Mouse (Mus musculus) embryonic facial prominence, embryonic 15.5 days (tissue): ENCODE measurements at regions not wholly inside any gene's neighbourhood (a gene's known extent, or its start where the extent isn't known, plus 50 kb on each side); places are given as distances from the start of the nearest gene placed in this dataset.
A peak's percentile ranks its signal among the peaks of the same experiment; 100 is the strongest.

Source experiments
- ATAC-seq: fragments of 200-750 bp; cut with Nextera tagmentation; 2 replicates; pipeline ENCODE4 v1.8.0; 2017; ENCODE audit warnings: low read depth, moderate TSS enrichment; ENCODE audit not compliant: insufficient number of reproducible peaks, low FRiP score, low TSS enrichment
- H3K27ac ChIP-seq: fragments of 300-500 bp; sonication (generic); replicated peaks from 2 replicates; pipeline ENCODE4 v1.5.1; 2015; ENCODE audit warnings: mild to moderate bottlenecking, inconsistent platforms
- H3K27me3 ChIP-seq: fragments of 300-500 bp; sonication (generic); 2 replicates; pipeline ENCODE4 v1.6.1; 2015; ENCODE audit warnings: inconsistent platforms
- H3K36me3 ChIP-seq: fragments of 300-500 bp; sonication (generic); 2 replicates; pipeline ENCODE4 v1.6.1; 2015; ENCODE audit warnings: mild to moderate bottlenecking, inconsistent platforms
- H3K4me1 ChIP-seq: fragments of 300-500 bp; sonication (generic); 2 replicates; pipeline ENCODE4 v1.6.1; 2015; ENCODE audit warnings: inconsistent platforms
- H3K4me2 ChIP-seq: fragments of 300-500 bp; sonication (generic); replicated peaks from 2 replicates; pipeline ENCODE4 v1.6.1; 2015; ENCODE audit warnings: mild to moderate bottlenecking, inconsistent platforms
- H3K4me3 ChIP-seq: fragments of 300-500 bp; sonication (generic); replicated peaks from 2 replicates; pipeline ENCODE4 v1.5.1; 2015; ENCODE audit warnings: mild to moderate bottlenecking, inconsistent platforms
- H3K9ac ChIP-seq: fragments of 300-500 bp; sonication (generic); 2 replicates; pipeline ENCODE4 v1.6.1; 2015; ENCODE audit warnings: inconsistent platforms
- H3K9me3 ChIP-seq: fragments of 300-500 bp; sonication (generic); replicated peaks from 2 replicates; pipeline ENCODE4 v1.6.1; 2016; ENCODE audit warnings: inconsistent platforms
- WGBS: fragments of 180-500 bp; shearing (Covaris S2); methylation state at CpG from one replicate; pipeline ENCODE4 v1.1.7; 2015; 5-methylcytosine and 5-hydroxymethylcytosine counted together

GRCm38 (mm10) chr8:26266384-26266783, 147.1 kb downstream of the Gm45692 start:
- no peak for ATAC-seq
- Histone ChIP-seq H3K9me3 (no peaks in the 10 kb centered on the region), H3K4me2 (no peak overlapping the region), H3K9ac (no peak overlapping the region), H3K36me3 (no peaks in the 10 kb centered on the region), H3K4me3 (no peak overlapping the region), H3K4me1 (peaks cover 24% of the 10 kb centered on the region), H3K27me3 (no peaks in the 10 kb centered on the region), H3K27ac (0 out of 2 replicates have a peak overlapping the region, but pooled peaks have one; percentile 7)
- 23% methylated on average over 4 of the region's 4 CpGs for WGBS

GRCm38 (mm10) chr8:26267569-26267968, 148.2 kb downstream of the Gm45692 start:
- Histone ChIP-seq H3K4me2 (no peak overlapping the region), H3K4me3 (no peak overlapping the region), H3K9ac (no peak overlapping the region), H3K27me3 (no peaks in the 10 kb centered on the region), H3K9me3 (no peaks in the 10 kb centered on the region), H3K27ac (no peak overlapping the region), H3K36me3 (no peaks in the 10 kb centered on the region), H3K4me1 (peaks cover 24% of the 10 kb centered on the region)
- 59% methylated on average over 4 of the region's 4 CpGs for WGBS
- ATAC-seq = no peak

GRCm38 (mm10) chr8:26268751-26269415, 149.5 kb downstream of the Gm45692 start:
- Histone ChIP-seq H3K4me2 (no peak overlapping the region), H3K9ac (no peak overlapping the region), H3K27me3 (no peaks in the 10 kb centered on the region), H3K36me3 (no peaks in the 10 kb centered on the region), H3K4me3 (no peak overlapping the region), H3K9me3 (no peaks in the 10 kb centered on the region), H3K27ac (no peak overlapping the region), H3K4me1 (peaks cover 32% of the 10 kb centered on the region)
- no peak for ATAC-seq
- WGBS = 43% methylated on average over 17 of the region's 17 CpGs

- Histone ChIP-seq H3K27me3 (no peaks in the 10 kb centered on the region), H3K36me3 (no peaks in the 10 kb centered on the region), H3K4me1 (peaks cover 14% of the 10 kb centered on the region; the same call in 1 of the 2 replicates), H3K4me2 (no peak overlapping the region), H3K4me3 (no peak overlapping the region), H3K9me3 (no peaks in the 10 kb centered on the region), H3K27ac (no peak overlapping the region), H3K9ac (no peak overlapping the region)
- WGBS = 40% methylated on average over 4 of the region's 4 CpGs
- no peak for ATAC-seq
Observed at GRCm38 (mm10) chr8:26272110-26272509, 152.8 kb downstream of the Gm45692 start.

- Histone ChIP-seq H3K36me3 (no peaks in the 10 kb centered on the region), H3K4me3 (peak overlapping the region; percentile 10; the same call in 1 of the 2 replicates), H3K9me3 (no peaks in the 10 kb centered on the region), H3K27me3 (no peaks in the 10 kb centered on the region), H3K4me2 (peak overlapping the region; percentile 24; the same call in 1 of the 2 replicates), H3K9ac (no peak overlapping the region), H3K27ac (no peak overlapping the region), H3K4me1 (peaks cover 14% of the 10 kb centered on the region; the same call in 1 of the 2 replicates)
- no peak for ATAC-seq
- WGBS = 33% methylated on average over 21 of the region's 21 CpGs
Observed at GRCm38 (mm10) chr8:26272675-26273414, 153.5 kb downstream of the Gm45692 start.

GRCm38 (mm10) chr8:26273415-26273760, 154.1 kb downstream of the Gm45692 start:
- Histone ChIP-seq H3K27ac (no peak overlapping the region), H3K27me3 (no peaks in the 10 kb centered on the region), H3K36me3 (no peaks in the 10 kb centered on the region), H3K4me2 (peak overlapping the region; percentile 24; the same call in 1 of the 2 replicates), H3K4me3 (peak overlapping the region; percentile 10; the same call in 1 of the 2 replicates), H3K4me1 (peaks cover 13% of the 10 kb centered on the region; the same call in 1 of the 2 replicates), H3K9me3 (no peaks in the 10 kb centered on the region), H3K9ac (no peak overlapping the region)
- WGBS = 3% methylated on average over 12 of the region's 12 CpGs
- ATAC-seq = 0 out of 2 replicates have a peak, but pooled peaks have one; percentile 63

- Histone ChIP-seq H3K4me1 (peaks cover 9% of the 10 kb centered on the region; the same call in 1 of the 2 replicates), H3K27ac (0 out of 2 replicates have a peak overlapping the region, but pooled peaks have one; percentile 7), H3K36me3 (no peaks in the 10 kb centered on the region), H3K9ac (no peak overlapping the region), H3K4me3 (no peak overlapping the region), H3K4me2 (0 out of 2 replicates have a peak overlapping the region, but pooled peaks have one; percentile 24), H3K27me3 (no peaks in the 10 kb centered on the region), H3K9me3 (no peaks in the 10 kb centered on the region)
- WGBS = 57% methylated on average over 5 of the region's 5 CpGs
- no peak for ATAC-seq
Observed at GRCm38 (mm10) chr8:26273792-26274191, 154.5 kb downstream of the Gm45692 start.

GRCm38 (mm10) chr8:26274481-26274880, 155.1 kb downstream of the Gm45692 start:
- 89% methylated on average over 6 of the region's 6 CpGs for WGBS
- no peak overlapping the region for H3K4me3 ChIP-seq
- no peaks in the 10 kb centered on the region for H3K9me3 ChIP-seq
- no peaks in the 10 kb centered on the region for H3K27me3 ChIP-seq
- H3K9ac ChIP-seq = no peak overlapping the region
- H3K27ac ChIP-seq = no peak overlapping the region
- no peak overlapping the region for H3K4me2 ChIP-seq
- H3K36me3 ChIP-seq = no peaks in the 10 kb centered on the region
- peaks cover 9% of the 10 kb centered on the region; the same call in 1 of the 2 replicates for H3K4me1 ChIP-seq
- ATAC-seq = no peak

GRCm38 (mm10) chr8:26282156-26282935, 163.0 kb downstream of the Gm45692 start:
- WGBS = 60% methylated on average over 11 of the region's 11 CpGs
- ATAC-seq = no peak

GRCm38 (mm10) chr8:26283957-26284356, 164.6 kb downstream of the Gm45692 start:
- Histone ChIP-seq H3K9me3 (no peaks in the 10 kb centered on the region), H3K9ac (no peak overlapping the region), H3K27ac (no peak overlapping the region), H3K4me3 (no peak overlapping the region), H3K4me2 (no peak overlapping the region), H3K36me3 (no peaks in the 10 kb centered on the region), H3K4me1 (no peaks in the 10 kb centered on the region), H3K27me3 (no peaks in the 10 kb centered on the region)
- no peak for ATAC-seq
- 45% methylated on average over 2 of the region's 2 CpGs for WGBS

More at GRCm38 (mm10) chr8:26282156-26282935, 163.0 kb downstream of the Gm45692 start:
- H3K9ac ChIP-seq = no peak overlapping the region
- H3K4me3 ChIP-seq = no peak overlapping the region
- no peaks in the 10 kb centered on the region for H3K9me3 ChIP-seq
- no peaks in the 10 kb centered on the region for H3K36me3 ChIP-seq
- no peak overlapping the region for H3K27ac ChIP-seq
- H3K27me3 ChIP-seq = no peaks in the 10 kb centered on the region
- no peaks in the 10 kb centered on the region for H3K4me1 ChIP-seq
- H3K4me2 ChIP-seq = no peak overlapping the region

- 23% methylated on average over 6 of the region's 6 CpGs for WGBS
- ATAC-seq = no peak
- H3K4me1 ChIP-seq = peaks cover 7% of the 10 kb centered on the region; the same call in 1 of the 2 replicates
- H3K9ac ChIP-seq = no peak overlapping the region
- H3K36me3 ChIP-seq = no peaks in the 10 kb centered on the region
- H3K27ac ChIP-seq = no peak overlapping the region
- no peaks in the 10 kb centered on the region for H3K27me3 ChIP-seq
- H3K4me3 ChIP-seq = no peak overlapping the region
- no peak overlapping the region for H3K4me2 ChIP-seq
- no peaks in the 10 kb centered on the region for H3K9me3 ChIP-seq
Observed at GRCm38 (mm10) chr8:26287665-26288064, 168.3 kb downstream of the Gm45692 start.
